Mouse (Mus musculus) brain, adult 10 weeks (tissue): ENCODE measurements around the gene Ogfod3. TPM values are rescaled to one million over a fixed set of nuclear protein-coding genes. Genes with fewer than 3 reads are reported as not detected.

Source experiments
- polyA plus RNA-seq: library from polyadenylated mRNA; stranded (reverse); fragments of 350-450 nt; fragmentation: Illumina TruSeq; extraction: RNeasy Lipid Tissue Mini Kit (QIAGEN cat#74804); gene quantifications from one replicate; pipeline ENCODE4 v1.2.3, GENCODE M21; 2015; ENCODE audit warnings: low read depth, low replicate concordance

Gene Ogfod3
- 11.8 TPM for polyA plus RNA-seq

DNA sequence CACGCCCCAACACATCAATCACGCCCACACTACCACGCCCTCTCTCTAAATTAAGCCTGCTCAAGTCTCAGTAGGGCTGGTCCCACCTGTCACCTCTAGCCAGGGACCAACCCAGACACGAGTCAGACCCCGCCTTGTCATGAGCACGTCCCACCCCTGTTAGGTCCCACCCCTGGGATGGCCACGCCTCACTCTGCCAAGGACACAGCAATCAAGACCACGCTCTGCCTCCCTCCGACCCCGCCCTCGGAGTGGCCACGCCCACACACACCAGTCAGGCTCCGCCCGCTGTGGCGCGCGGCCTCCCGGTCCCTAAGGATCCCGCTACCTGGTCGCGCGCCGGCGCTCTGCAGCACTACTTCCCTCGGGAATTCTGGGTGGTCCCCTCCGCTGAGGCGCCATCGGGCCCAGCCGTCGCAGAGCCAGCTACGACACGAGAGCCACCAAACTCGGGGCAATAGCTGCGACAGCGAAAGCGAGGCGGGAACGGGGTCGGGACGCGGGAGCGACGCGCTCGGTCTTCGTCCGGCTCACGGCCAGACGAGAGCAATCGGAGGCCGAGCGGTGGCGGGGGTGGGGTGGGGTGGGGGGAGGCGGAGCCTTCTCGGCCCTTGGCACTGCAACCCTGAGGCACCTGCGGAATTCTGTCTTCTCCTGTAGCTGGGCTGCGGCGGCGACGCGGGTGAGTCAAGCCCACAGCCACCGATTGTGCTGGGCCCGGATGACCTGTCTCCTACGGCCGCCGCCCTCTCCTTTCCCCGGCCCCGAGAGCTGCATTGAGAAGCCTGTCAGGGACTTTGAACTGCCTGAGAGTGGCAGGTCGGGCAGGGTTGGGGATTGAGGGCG, at the start of gene Ogfod3, which contains the start of gene Hexdc:
Gene Ogfod3 (minus strand): TSS at position 551 of the 846 bp plus-strand sequence.
Gene Hexdc (plus strand): TSS at position 273 of the 846 bp plus-strand sequence.

DNA sequence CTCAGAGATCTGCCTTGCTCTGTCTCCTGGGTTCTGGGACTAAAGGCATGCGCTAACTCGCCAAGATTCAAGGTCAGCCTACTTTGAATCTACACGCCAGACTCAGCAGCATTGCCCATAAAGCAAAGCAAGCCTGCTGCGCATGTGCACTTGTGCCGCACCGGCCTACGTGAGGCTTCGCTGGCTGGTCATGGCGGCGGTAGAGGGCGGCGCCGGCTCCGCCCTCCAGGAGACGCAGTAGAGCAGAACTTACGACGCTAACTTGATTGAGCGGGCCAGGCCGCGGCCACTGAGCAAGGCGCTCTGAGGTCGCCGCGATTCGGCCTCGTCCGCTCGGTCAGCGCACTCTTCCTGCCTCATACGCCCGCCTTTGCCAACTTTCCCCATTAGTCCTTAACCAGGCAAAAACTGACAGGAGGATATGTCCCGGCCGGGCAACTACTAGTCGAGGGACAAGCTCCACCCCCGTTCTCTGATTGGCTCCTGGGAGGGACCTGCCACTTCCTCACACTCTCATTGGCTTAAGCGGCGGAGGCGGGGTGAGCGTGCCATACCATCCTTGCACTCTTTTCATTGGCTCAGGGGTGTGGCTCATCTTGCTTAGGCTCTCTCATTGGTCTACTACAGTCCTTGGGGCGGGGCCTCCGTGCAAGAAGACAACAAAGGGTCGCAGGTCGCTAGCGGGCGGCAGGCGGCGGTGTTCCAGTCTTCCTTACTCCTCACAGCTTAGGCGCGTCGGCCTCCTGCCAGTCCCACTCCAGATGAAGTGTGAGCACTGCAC, 32.2 kb upstream of the Ogfod3 start, which contains the start of gene Narf:
Gene Narf (plus strand): TSS at position 690 of the 781 bp plus-strand sequence.

DNA sequence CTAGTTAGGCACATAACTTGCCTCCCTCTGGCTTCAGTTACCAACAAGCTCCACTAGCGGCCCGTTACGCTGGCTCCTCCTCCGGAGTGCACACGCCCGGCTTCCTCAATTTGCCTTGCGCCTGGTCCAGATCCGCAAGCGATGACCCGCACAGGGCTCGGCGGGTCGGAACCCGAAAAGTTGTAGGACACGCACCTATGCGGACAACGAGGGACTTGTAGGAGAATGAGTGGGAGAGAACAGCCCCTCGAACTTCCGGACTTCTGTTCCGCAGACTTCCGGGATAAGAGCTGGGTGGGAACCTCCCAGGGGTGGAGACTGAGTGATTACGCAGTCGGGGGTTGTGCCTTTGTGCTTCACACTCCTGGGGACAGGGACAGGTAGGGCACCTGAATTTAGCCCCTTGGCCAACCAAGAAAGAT, 24.5 kb upstream of the Ogfod3 start, which contains the start of gene Cybc1:
Gene Cybc1 (minus strand): TSS at position 305 of the 422 bp plus-strand sequence.

DNA sequence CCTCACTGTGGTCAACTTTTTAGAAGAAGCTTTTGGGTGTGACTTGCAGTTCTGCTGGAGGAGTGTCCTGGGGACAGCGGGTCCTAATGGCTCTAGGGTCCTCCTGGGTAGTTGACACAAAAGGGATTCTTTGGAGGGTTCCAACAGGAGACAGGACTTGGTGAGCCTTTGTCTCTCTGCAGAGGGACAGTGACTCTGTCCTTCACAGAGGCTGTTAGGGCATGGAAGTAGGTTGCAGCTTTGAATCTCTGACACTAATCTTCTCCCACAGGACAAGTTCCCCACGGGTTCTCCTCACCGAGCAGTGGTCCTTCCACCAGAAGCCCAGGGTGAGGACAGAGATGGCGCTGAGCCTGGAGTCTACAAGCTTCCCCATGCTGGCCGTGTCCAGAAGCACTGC, 44.5 kb downstream of the Ogfod3 start, which contains the start of gene Uts2r:
Gene Uts2r (plus strand): TSS at position 301 of the 400 bp plus-strand sequence.

DNA sequence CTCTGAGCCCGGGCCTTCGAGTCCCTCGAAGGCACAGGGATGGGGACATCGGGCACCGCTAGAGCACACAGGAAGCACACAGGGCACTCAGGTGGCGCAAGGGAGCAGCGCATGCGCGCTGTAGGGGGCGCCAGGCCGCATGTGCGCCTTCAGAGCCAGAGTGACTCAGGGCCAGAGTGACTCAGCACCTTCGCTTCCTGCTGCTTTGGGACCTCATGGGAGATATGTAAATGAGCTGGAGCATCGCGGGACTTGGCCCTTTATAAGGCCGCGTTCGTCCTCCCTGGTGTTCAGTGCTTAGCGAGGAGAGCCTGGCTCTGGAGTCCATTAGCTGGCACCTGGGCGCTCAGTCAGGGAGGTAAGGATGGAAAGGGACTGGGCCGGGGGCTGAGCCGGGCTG, 58.6 kb downstream of the Ogfod3 start, which contains the start of gene Tex19.1:
Gene Tex19.1 (plus strand): TSS at position 279 of the 400 bp plus-strand sequence.

Other genes starting within 250 kb of the Ogfod3 start
- gene Csnk1d, start 213.4 kb downstream of the Ogfod3 start, polyA plus RNA-seq = 86.1 TPM
- gene Cd7, start 165.3 kb downstream of the Ogfod3 start, polyA plus RNA-seq = 3.4 TPM
- gene Sectm1b, start 141.1 kb downstream of the Ogfod3 start, polyA plus RNA-seq = not detected
- not detected for gene Sectm1a, start 123.5 kb downstream of the Ogfod3 start, polyA plus RNA-seq
- gene Tex19.2, start 86.0 kb downstream of the Ogfod3 start, polyA plus RNA-seq = not detected
- gene Tex19.1, start 58.6 kb downstream of the Ogfod3 start, polyA plus RNA-seq = not detected
- gene Uts2r, start 44.4 kb downstream of the Ogfod3 start, polyA plus RNA-seq = not detected
- 30.5 TPM for gene Hexdc, start 278 bp downstream of the Ogfod3 start, polyA plus RNA-seq
- gene Cybc1, start 24.6 kb upstream of the Ogfod3 start, polyA plus RNA-seq = 33.3 TPM
- 30.0 TPM for gene Narf, start 32.5 kb upstream of the Ogfod3 start, polyA plus RNA-seq
- gene Foxk2, start 55.3 kb upstream of the Ogfod3 start, polyA plus RNA-seq = 55.5 TPM
- gene Wdr45b, start 149.7 kb upstream of the Ogfod3 start, polyA plus RNA-seq = 79.4 TPM
- gene Rab40b, start 183.5 kb upstream of the Ogfod3 start, polyA plus RNA-seq = 32.4 TPM
- gene Fn3krp, start 216.7 kb upstream of the Ogfod3 start, polyA plus RNA-seq = 28.8 TPM
- 84.2 TPM for gene Fn3k, start 230.2 kb upstream of the Ogfod3 start, polyA plus RNA-seq
- 35.0 TPM for gene Tbcd, start 247.2 kb upstream of the Ogfod3 start, polyA plus RNA-seq